Mouse (Mus musculus): ENCODE measurements around the gene H2-Q2.
"Not testable (repeated sequence)": the region's sequence is repeated elsewhere in the genome, so short reads cannot be mapped to it uniquely, and the experiment has no call there.

GRCm38 (mm10) chr17:35347659-35348058 is 5.6 kb downstream of the H2-Q2 start:
- not testable (repeated sequence) for TF ChIP-seq CTCF, EP300 (IDR thresholded peaks at IDR 0.05; ENCODE audit: low read depth)

All from heart, postnatal 0 days (tissue).